Mouse (Mus musculus) myocyte (in vitro differentiated cells): ENCODE data around the gene Gm49380.
"Not testable (repeated sequence)": the region's sequence is repeated elsewhere in the genome, so short reads cannot be mapped to it uniquely, and the experiment has no call there.

Experiments used
- E2F4 ChIP-seq: IDR thresholded peaks from one replicate; pipeline ENCODE4 v1.6.1; 2011; ENCODE audit warnings: mild to moderate bottlenecking, control low read depth, moderate library complexity; ENCODE audit not compliant: insufficient read depth
- MAX ChIP-seq: IDR thresholded peaks from one replicate; pipeline ENCODE4 v1.6.1; 2011; ENCODE audit warnings: low read depth, mild to moderate bottlenecking, control low read depth
- MYOD1 ChIP-seq, 3 experiments: IDR thresholded peaks; one replicate each; pipeline ENCODE4 v1.6.1; 2011; ENCODE audit warnings: control low read depth in 2 of 3, low read depth in 2 of 3, mild to moderate bottlenecking in 2 of 3, moderate library complexity in 1 of 3; ENCODE audit not compliant: insufficient read length in 2 of 3, control insufficient read depth in 1 of 3
- MYOG ChIP-seq, 3 experiments: IDR thresholded peaks; one replicate each; pipeline ENCODE4 v1.6.1; 2011; ENCODE audit warnings: control low read depth in 2 of 3, low read depth in 2 of 3, mild to moderate bottlenecking in 2 of 3; ENCODE audit not compliant: insufficient read length in 2 of 3, control insufficient read depth in 1 of 3, insufficient read depth in 1 of 3
- POLR2A ChIP-seq: IDR thresholded peaks from one replicate; pipeline ENCODE4 v1.6.1; 2011; ENCODE audit warnings: low read depth, mild to moderate bottlenecking, control low read depth, moderate library complexity; ENCODE audit not compliant: insufficient read length
- TCF3 ChIP-seq: IDR thresholded peaks from one replicate; pipeline ENCODE4 v1.6.1; 2011; ENCODE audit warnings: low read depth, control low read depth; ENCODE audit not compliant: insufficient read length

DNA sequence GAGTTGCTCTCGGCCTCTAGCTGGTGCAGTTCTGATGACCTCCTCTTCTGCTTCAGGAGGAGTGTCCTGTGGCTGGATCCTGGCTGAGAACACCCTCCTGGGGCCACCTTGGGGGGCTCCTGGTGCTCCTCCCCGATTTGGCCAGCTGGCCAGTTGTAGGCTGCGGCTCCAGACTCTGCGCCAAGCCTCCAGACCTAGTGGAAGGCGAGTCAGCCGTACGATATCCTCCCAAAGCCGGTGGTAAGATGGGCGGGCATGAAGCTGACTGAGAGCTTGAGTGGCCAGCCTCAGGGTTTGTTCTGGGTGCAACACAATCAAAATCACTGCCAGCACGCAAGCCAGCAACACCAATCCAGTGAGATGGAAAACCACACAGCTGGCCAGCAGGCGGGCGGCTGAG, 1.4 kb downstream of the Gm49380 start:
- TF ChIP-seq POLR2A; E2F4; MAX; MYOD1 (IDR thresholded peaks at IDR 0.05; ENCODE audit: control insufficient read depth in 1 of 3, insufficient read length in 2 of 3, low read depth in 2 of 3); TCF3; MYOG (IDR thresholded peaks at IDR 0.05; ENCODE audit: control insufficient read depth in 1 of 3, insufficient read depth in 1 of 3, insufficient read length in 2 of 3, low read depth in 2 of 3): not testable (repeated sequence)
